Comparison of ENCODE assay signal across 1 mouse cellular context in the genomic region with DNA sequence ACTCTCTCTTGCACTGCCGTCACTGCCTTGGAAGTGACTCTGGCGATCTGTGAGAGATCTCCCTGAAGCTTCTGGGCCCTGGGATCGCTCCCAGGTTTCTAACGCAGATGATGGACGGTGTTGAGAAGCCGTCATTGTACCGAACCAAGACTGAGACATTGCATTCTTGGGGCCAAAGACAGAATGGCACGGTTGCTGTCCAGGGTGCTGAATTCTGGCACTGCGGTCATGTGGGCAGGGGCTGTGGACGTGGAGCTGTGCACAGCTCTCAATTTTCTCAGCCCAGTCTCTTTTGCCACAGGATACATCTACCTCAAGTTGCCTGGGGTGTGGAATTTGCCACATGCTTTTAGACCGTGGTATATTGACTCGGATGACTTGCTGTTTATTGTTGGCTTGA.
A peak's percentile ranks its signal among the peaks of the same experiment; 100 is the strongest.
TF ChIP-seq lines count a peak whose summit lies in the region.

No protein-coding gene starts in this region.

TF ChIP-seq in MEL, 35 proteins besides CTCF, POLR2A, EP300 and RAD21 (continued from another document):
- no peak for TF ChIP-seq GABPA (IDR thresholded peaks at IDR 0.05; ENCODE audit: low read depth, low read length)
- TF ChIP-seq MXI1 (IDR thresholded peaks at IDR 0.05; ENCODE audit: low read depth, low read length), result peak; percentile 75
TF ChIP-seq in MEL: peak in this region for 4.
